Mouse (Mus musculus) mature B cell (primary cell): ENCODE results near the gene Lsm2.
"Not testable (repeated sequence)": the region's sequence is repeated elsewhere in the genome, so short reads cannot be mapped to it uniquely, and the experiment has no call there.

Source experiments
- in situ Hi-C: fragments of 300-500 bp; cut with MboI; formaldehyde crosslinking; loops from 2 replicates; pipeline ENCODE4 v1.14.3; 2019

The Lsm2 gene

GRCm38 (mm10) chr17:34981690-34982180 is at the start of gene Lsm2:
TSS of gene Lsm2 (plus strand) at chr17:34981862.
- in situ Hi-C loops = no loop called here

GRCm38 (mm10) chr17:34932287-34932686 is 49.4 kb upstream of the Lsm2 start:
- in situ Hi-C loops = no loop called here

GRCm38 (mm10) chr17:34934031-34934430 is 47.6 kb upstream of the Lsm2 start:
- in situ Hi-C loops = no loop called here

GRCm38 (mm10) chr17:34934830-34935229 is 46.8 kb upstream of the Lsm2 start:
- in situ Hi-C loops = no loop called here

GRCm38 (mm10) chr17:34937960-34938505 is 43.6 kb upstream of the Lsm2 start:
- in situ Hi-C loops = no loop called here

GRCm38 (mm10) chr17:34941344-34942041 is 40.2 kb upstream of the Lsm2 start:
- in situ Hi-C loops = no loop called here

- in situ Hi-C loops = no loop called here
Observed at GRCm38 (mm10) chr17:34943128-34943815, 38.4 kb upstream of the Lsm2 start.

- in situ Hi-C loops = no loop called here
Observed at GRCm38 (mm10) chr17:34944362-34944761, 37.3 kb upstream of the Lsm2 start.

- in situ Hi-C loops = no loop called here
Observed at GRCm38 (mm10) chr17:34946486-34947140, 35.0 kb upstream of the Lsm2 start.

- in situ Hi-C loops = no loop called here
Observed at GRCm38 (mm10) chr17:34947606-34948005, 34.1 kb upstream of the Lsm2 start.

- in situ Hi-C loops = not testable (repeated sequence)
Observed at GRCm38 (mm10) chr17:34948721-34949552, 32.7 kb upstream of the Lsm2 start.

- in situ Hi-C loops = no loop called here
Observed at GRCm38 (mm10) chr17:34949553-34949969, 32.1 kb upstream of the Lsm2 start.

GRCm38 (mm10) chr17:34950514-34951455 is 30.9 kb upstream of the Lsm2 start:
- in situ Hi-C loops = no loop called here

- in situ Hi-C loops = no loop called here
Observed at GRCm38 (mm10) chr17:34951636-34952377, 29.9 kb upstream of the Lsm2 start.

- in situ Hi-C loops = no loop called here
Observed at GRCm38 (mm10) chr17:34952378-34953040, 29.2 kb upstream of the Lsm2 start.

GRCm38 (mm10) chr17:34953258-34953657 is 28.4 kb upstream of the Lsm2 start:
- in situ Hi-C loops = no loop called here

GRCm38 (mm10) chr17:34953904-34954303 is 27.8 kb upstream of the Lsm2 start:
- in situ Hi-C loops = no loop called here

- in situ Hi-C loops = no loop called here
Observed at GRCm38 (mm10) chr17:34954831-34955230, 26.8 kb upstream of the Lsm2 start.

GRCm38 (mm10) chr17:34955884-34956283 is 25.8 kb upstream of the Lsm2 start:
- in situ Hi-C loops = no loop called here
